Mouse (Mus musculus) megakaryocyte, embryonic 14.5 days (primary cell): ENCODE results near the gene Prps2.

ENCODE experiments used
- FLI1 ChIP-seq: IDR thresholded peaks from 2 replicates; pipeline ENCODE4 v1.6.1; 2012; ENCODE audit warnings: low read length, inconsistent platforms, mixed read lengths
- GATA1 ChIP-seq: IDR thresholded peaks from 3 replicates; pipeline ENCODE4 v1.6.1; 2012; ENCODE audit warnings: mixed read lengths, low read length, inconsistent platforms, borderline replicate concordance

DNA sequence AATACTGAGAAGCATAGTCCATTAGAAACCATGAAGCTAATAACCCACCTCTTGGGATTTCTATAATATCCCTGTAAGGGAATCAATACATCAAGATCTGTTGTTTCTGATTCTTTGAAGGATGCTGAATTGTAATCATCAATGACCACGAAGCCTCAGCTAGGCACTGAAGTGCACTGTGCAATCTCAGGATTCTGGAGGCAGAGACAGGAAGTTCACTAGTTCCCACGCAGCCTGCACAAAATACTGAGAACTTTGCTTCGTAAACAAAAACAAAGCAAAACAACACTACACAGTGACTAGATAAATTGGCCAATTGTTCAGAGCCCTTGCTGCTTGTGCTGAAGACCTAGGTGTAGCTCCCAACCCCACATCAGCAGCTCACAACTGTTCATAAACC is 40.7 kb downstream of the Prps2 start:
- no peak for TF ChIP-seq GATA1
- TF ChIP-seq FLI1: no peak
